Mouse (Mus musculus) liver, adult 2 months (tissue): ENCODE results near the gene Malrd1.

Source experiments
- CTCF ChIP-seq: fragments of 200-500 bp; IDR thresholded peaks from 2 replicates; pipeline ENCODE4 v1.5.1; 2011; ENCODE audit warnings: low read depth, low read length, control low read depth
- POLR2A ChIP-seq: fragments of 200-500 bp; IDR thresholded peaks from 2 replicates; pipeline ENCODE4 v1.6.1; 2011; ENCODE audit warnings: low read length, control low read depth; ENCODE audit not compliant: insufficient read depth; ENCODE audit errors: extremely low read depth

DNA sequence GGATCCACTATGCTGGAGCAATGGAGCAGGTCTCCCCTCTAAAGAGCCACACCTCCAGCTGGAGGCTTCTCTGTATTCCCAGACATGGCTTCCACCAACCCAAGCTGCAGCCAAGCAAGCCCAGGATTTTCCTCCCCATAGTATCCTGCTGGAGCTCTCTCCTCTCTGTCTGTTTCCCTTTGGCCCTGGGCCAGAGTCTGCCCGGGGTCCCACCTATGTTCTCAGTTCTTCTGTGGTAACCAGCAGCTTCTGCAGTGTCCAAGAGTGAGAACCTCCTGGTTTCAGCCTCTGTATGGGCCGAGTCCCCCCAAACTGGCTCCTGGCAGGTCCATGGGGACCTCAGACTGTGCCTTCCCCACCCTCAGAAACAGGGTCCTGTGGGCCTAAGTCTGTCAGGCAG lies 587.1 kb downstream of the Malrd1 start:
- TF ChIP-seq POLR2A: no peak
- no peak for TF ChIP-seq CTCF
